ENCODE assay signal across 11 mouse cellular contexts in genomic region chr4:142302724-142303120, GRCm38 (mm10).
DNase-seq lines count a peak whose midpoint lies in the region; ATAC-seq lines count a peak whose summit lies in the region.
"Had no signal": no experiment of that assay in that cellular context is flagged by ENCODE, and none has a peak within 500 bp of the region (broad histone marks: within the 10 kb centered on the region; RNA-seq: fewer than 3 reads in every experiment).

No protein-coding gene starts in this region.

- DNase-seq in heart, postnatal 25 days (ENCODE audit: low spot score): no peak
- no peak for DNase-seq in neural tube, embryonic 10.5 days (ENCODE audit: extremely low spot score, low spot score)
- no peak for DNase-seq in right cerebral cortex, adult 18-20 months
- DNase-seq in urinary bladder, postnatal 4 days (ENCODE audit: low spot score in 2 of 2): no peak
- DNase-seq: thymus, postnatal 4 days had no signal

- no peak overlapping the region for H3K4me3 ChIP-seq in heart, embryonic 11.5 days (ENCODE audit: low read depth, low read length)
- H3K4me3 ChIP-seq in neural tube, embryonic 13.5 days: no peak overlapping the region
- H3K4me3 ChIP-seq in hindbrain, embryonic 15.5 days: no peak overlapping the region
- H3K4me3 ChIP-seq: embryonic facial prominence, embryonic 15.5 days; liver, embryonic 15.5 days had no signal

- H3K27me3 ChIP-seq in heart, embryonic 11.5 days (ENCODE audit: control insufficient read depth, insufficient read depth, low read length): no peaks in the 10 kb centered on the region
- no peaks in the 10 kb centered on the region for H3K27me3 ChIP-seq in neural tube, embryonic 13.5 days
- H3K27me3 ChIP-seq in hindbrain, embryonic 15.5 days: no peaks in the 10 kb centered on the region
- H3K27me3 ChIP-seq: embryonic facial prominence, embryonic 15.5 days; liver, embryonic 15.5 days had no signal

- no peaks in the 10 kb centered on the region for H3K9me3 ChIP-seq in heart, embryonic 11.5 days (replicated peaks; ENCODE audit: control insufficient read depth, low read length)
- no peaks in the 10 kb centered on the region for H3K9me3 ChIP-seq in neural tube, embryonic 13.5 days
- no peaks in the 10 kb centered on the region for H3K9me3 ChIP-seq in hindbrain, embryonic 15.5 days
- H3K9me3 ChIP-seq: embryonic facial prominence, embryonic 15.5 days; liver, embryonic 15.5 days had no signal

- no peak for ATAC-seq in heart, embryonic 11.5 days (replicated peaks; ENCODE audit: insufficient number of reproducible peaks, low FRiP score, low TSS enrichment)
- ATAC-seq in neural tube, embryonic 13.5 days (ENCODE audit: low read depth): no peak
- no peak for ATAC-seq in hindbrain, embryonic 15.5 days (ENCODE audit: low FRiP score, low read depth)

- no peaks in the 10 kb centered on the region for H3K36me3 ChIP-seq in heart, embryonic 11.5 days (ENCODE audit: control insufficient read depth, insufficient read depth, low read length)
- H3K36me3 ChIP-seq in neural tube, embryonic 13.5 days: no peaks in the 10 kb centered on the region
- no peaks in the 10 kb centered on the region for H3K36me3 ChIP-seq in hindbrain, embryonic 15.5 days
- H3K36me3 ChIP-seq: embryonic facial prominence, embryonic 15.5 days; liver, embryonic 15.5 days had no signal

- peaks cover 20% of the 10 kb centered on the region for H3K4me1 ChIP-seq in heart, embryonic 11.5 days (ENCODE audit: control insufficient read depth, insufficient read depth, low read length)
- peaks cover 66% of the 10 kb centered on the region for H3K4me1 ChIP-seq in neural tube, embryonic 13.5 days (replicated peaks)
- H3K4me1 ChIP-seq in hindbrain, embryonic 15.5 days (replicated peaks): peaks cover 54% of the 10 kb centered on the region
- H3K4me1 ChIP-seq: liver, embryonic 15.5 days had no signal

- no peak overlapping the region for H3K4me2 ChIP-seq in heart, embryonic 11.5 days
- H3K4me2 ChIP-seq in neural tube, embryonic 13.5 days: no peak overlapping the region
- no peak overlapping the region for H3K4me2 ChIP-seq in hindbrain, embryonic 15.5 days
- H3K4me2 ChIP-seq: embryonic facial prominence, embryonic 15.5 days; liver, embryonic 15.5 days had no signal

- H3K9ac ChIP-seq in heart, embryonic 11.5 days (ENCODE audit: low read depth, low read length): no peak overlapping the region
- H3K9ac ChIP-seq in neural tube, embryonic 13.5 days: no peak overlapping the region
- H3K9ac ChIP-seq in hindbrain, embryonic 15.5 days: no peak overlapping the region
- H3K9ac ChIP-seq: embryonic facial prominence, embryonic 15.5 days; liver, embryonic 15.5 days had no signal

- H3K27ac ChIP-seq in heart, embryonic 11.5 days (ENCODE audit: low read depth, low read length): peak overlapping the region; percentile 82; the same call in 1 of the 2 replicates
- H3K27ac ChIP-seq in neural tube, embryonic 13.5 days (replicated peaks): 0 out of 2 replicates have a peak overlapping the region, but pooled peaks have one; percentile 19
- H3K27ac ChIP-seq in hindbrain, embryonic 15.5 days (replicated peaks): peak overlapping the region; percentile 41
- H3K27ac ChIP-seq: embryonic facial prominence, embryonic 15.5 days; liver, embryonic 15.5 days; macrophage had no signal

- WGBS in heart, embryonic 11.5 days (ENCODE audit: insufficient replicate concordance): 46% methylated on average over 2 of the region's 2 CpGs
- WGBS in neural tube, embryonic 13.5 days: 61% methylated on average over 2 of the region's 2 CpGs
- 46% methylated on average over 2 of the region's 2 CpGs for WGBS in hindbrain, embryonic 15.5 days

- intact Hi-C loops in heart, postnatal 25 days (cut with DNase I): loop anchor here (5.0 kb wide), 1 partner anchor 35 kb away; no protein-coding TSS in a partner anchor

Comparison
In these comparisons a context has a peak if more than half of its experiments do, and no peak if none do; other contexts are left out.
1. H3K27ac ChIP-seq: peak in every context shown above with its lines; median percentile 82 in heart, embryonic 11.5 days; 41 in hindbrain, embryonic 15.5 days; 19 in neural tube, embryonic 13.5 days.